Mouse (Mus musculus): ENCODE measurements around the gene Maml2. TPM values are rescaled to one million over a fixed set of nuclear protein-coding genes. Genes with fewer than 3 reads are reported as not detected.
A peak's percentile ranks its signal among the peaks of the same experiment; 100 is the strongest.

The Maml2 gene
- total RNA-seq, 2 experiments from 2014 or later = 6.2 to 7.1 TPM

- DNase-seq (ENCODE audit: low spot score in 2 of 2) = peak; percentile 26
- intact Hi-C loops (cut with DNase I) = no loop called here
These were observed 289.6 kb downstream of the Maml2 start for GRCm38 (mm10) chr9:13587085-13587933.

GRCm38 (mm10) chr9:13588786-13589185 lies 291.0 kb downstream of the Maml2 start:
- intact Hi-C loops (cut with DNase I) = no loop called here

GRCm38 (mm10) chr9:13592701-13593100 lies 294.9 kb downstream of the Maml2 start:
- intact Hi-C loops (cut with DNase I) = no loop called here
- no peak for DNase-seq (ENCODE audit: low spot score in 2 of 2)

More at GRCm38 (mm10) chr9:13588786-13589185, 291.0 kb downstream of the Maml2 start:
- DNase-seq (ENCODE audit: low spot score in 2 of 2) = no peak

- DNase-seq (ENCODE audit: low spot score in 2 of 2) = peak in 1 of 2 experiments; percentile 23
- intact Hi-C loops (cut with DNase I) = no loop called here
These were observed 300.0 kb downstream of the Maml2 start for GRCm38 (mm10) chr9:13597736-13598135.

- intact Hi-C loops (cut with DNase I) = no loop called here
- no peak for DNase-seq (ENCODE audit: low spot score in 2 of 2)
These were observed 301.0 kb downstream of the Maml2 start for GRCm38 (mm10) chr9:13598596-13599333.

- intact Hi-C loops (cut with DNase I) = no loop called here
These were observed 301.5 kb downstream of the Maml2 start for GRCm38 (mm10) chr9:13599334-13599614.

GRCm38 (mm10) chr9:13599800-13600199 lies 302.0 kb downstream of the Maml2 start:
- no peak for DNase-seq (ENCODE audit: low spot score in 2 of 2)
- intact Hi-C loops (cut with DNase I) = no loop called here

More at GRCm38 (mm10) chr9:13599334-13599614, 301.5 kb downstream of the Maml2 start:
- no peak for DNase-seq (ENCODE audit: low spot score in 2 of 2)

GRCm38 (mm10) chr9:13601729-13602128 lies 304.0 kb downstream of the Maml2 start:
- no peak for DNase-seq (ENCODE audit: low spot score in 2 of 2)
- intact Hi-C loops (cut with DNase I) = no loop called here

- no peak for DNase-seq (ENCODE audit: low spot score in 2 of 2)
- intact Hi-C loops (cut with DNase I) = no loop called here
These were observed 305.9 kb downstream of the Maml2 start for GRCm38 (mm10) chr9:13603533-13604143.

GRCm38 (mm10) chr9:13607609-13608185 lies 309.9 kb downstream of the Maml2 start:
- no peak for DNase-seq (ENCODE audit: low spot score in 2 of 2)
- intact Hi-C loops (cut with DNase I) = no loop called here

- DNase-seq (ENCODE audit: low spot score in 2 of 2) = no peak
- intact Hi-C loops (cut with DNase I) = no loop called here
These were observed 310.8 kb downstream of the Maml2 start for GRCm38 (mm10) chr9:13608532-13609071.

GRCm38 (mm10) chr9:13611561-13611960 lies 313.8 kb downstream of the Maml2 start:
- intact Hi-C loops (cut with DNase I) = loop anchor here (1.0 kb wide), 1 partner anchor 46 kb away; no protein-coding TSS in a partner anchor
- DNase-seq (ENCODE audit: low spot score in 2 of 2) = no peak

GRCm38 (mm10) chr9:13612371-13612770 lies 314.6 kb downstream of the Maml2 start:
- intact Hi-C loops (cut with DNase I) = no loop called here
- DNase-seq (ENCODE audit: low spot score in 2 of 2) = no peak

- no peak for DNase-seq (ENCODE audit: low spot score in 2 of 2)
- intact Hi-C loops (cut with DNase I) = no loop called here
These were observed 315.8 kb downstream of the Maml2 start for GRCm38 (mm10) chr9:13613325-13614268.

GRCm38 (mm10) chr9:13616383-13617009 lies 318.7 kb downstream of the Maml2 start:
- intact Hi-C loops (cut with DNase I) = no loop called here
- DNase-seq (ENCODE audit: low spot score in 2 of 2) = no peak

GRCm38 (mm10) chr9:13620794-13621193 lies 323.0 kb downstream of the Maml2 start:
- intact Hi-C loops (cut with DNase I) = no loop called here
- no peak for DNase-seq (ENCODE audit: low spot score in 2 of 2)

- intact Hi-C loops (cut with DNase I) = no loop called here
- DNase-seq (ENCODE audit: low spot score in 2 of 2) = no peak
These were observed 324.2 kb downstream of the Maml2 start for GRCm38 (mm10) chr9:13621941-13622340.

- no peak for DNase-seq (ENCODE audit: low spot score in 2 of 2)
- intact Hi-C loops (cut with DNase I) = no loop called here
These were observed 324.7 kb downstream of the Maml2 start for GRCm38 (mm10) chr9:13622426-13622825.

All from left cerebral cortex, postnatal 36 days (tissue).